Mouse (Mus musculus): ENCODE results near the gene Itgb1bp2.

Gene Itgb1bp2

DNA sequence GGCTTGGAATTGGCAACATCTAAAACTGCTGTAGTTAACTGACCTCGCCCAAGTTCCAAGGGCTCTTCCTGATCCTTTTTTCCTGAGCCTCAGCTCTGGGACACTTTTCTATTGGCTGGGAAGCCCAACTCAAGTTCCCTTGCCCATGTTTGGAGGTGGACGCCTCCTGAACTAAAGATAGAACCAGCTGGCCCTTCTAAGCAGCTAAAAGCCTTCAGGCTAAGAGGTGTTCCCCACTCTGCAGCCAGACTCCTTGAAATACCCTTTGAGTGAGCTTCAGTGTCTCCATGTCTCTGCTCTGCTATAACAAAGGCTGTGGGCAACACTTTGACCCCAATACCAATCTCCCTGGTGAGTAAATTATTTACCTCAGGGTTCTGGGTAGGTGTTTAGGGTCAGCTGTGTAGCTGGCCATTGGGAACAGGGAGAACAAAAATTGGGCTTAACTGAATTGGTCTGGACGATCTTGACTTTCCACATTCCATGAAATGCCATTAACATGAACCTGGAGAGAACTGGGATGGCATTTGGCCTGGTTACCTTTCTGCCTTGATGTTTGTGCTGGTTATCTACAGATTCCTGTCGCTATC, at the start of gene Itgb1bp2:
TSS of gene Itgb1bp2 (plus strand) at position 203 of the 590 bp plus-strand sequence.
- DNase-seq: peak; percentile 5 to 29

DNA sequence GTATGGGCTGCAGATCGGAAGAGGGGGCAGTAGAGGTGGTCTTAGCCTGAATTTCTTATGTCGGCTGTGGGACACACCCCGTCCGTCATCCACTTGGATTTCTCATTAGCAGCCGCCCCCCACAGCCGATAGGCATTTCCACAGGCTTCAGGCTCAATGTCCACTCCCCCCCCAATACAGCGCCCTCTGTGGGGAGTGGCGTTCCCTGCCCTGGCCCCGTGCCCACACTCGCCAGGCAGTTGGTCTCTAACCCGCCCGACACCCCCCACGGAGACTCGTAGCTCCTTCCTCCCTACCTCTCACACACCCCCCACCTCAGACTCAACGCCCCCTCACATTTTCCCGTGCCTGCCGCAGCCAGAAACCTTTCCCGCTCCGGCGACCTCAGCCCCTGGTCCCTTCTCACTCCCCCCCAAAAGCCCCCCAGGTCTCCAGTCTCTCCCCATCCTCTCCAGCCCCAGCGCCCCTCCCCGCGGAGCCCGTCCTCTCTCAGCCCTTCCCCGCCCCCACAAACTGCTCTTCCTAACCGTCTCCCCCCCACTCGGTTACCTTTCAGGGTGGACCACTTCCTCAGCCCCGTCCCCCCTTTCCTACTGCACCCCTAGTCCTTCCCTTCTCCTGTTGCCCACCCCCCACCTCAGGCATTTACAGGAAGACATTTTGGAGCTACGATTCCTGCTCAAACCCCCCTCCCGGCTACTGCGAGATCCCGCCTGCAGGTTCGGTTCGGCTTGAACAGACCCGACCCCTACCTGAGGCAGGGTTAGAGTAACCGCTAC, 29.8 kb upstream of the Itgb1bp2 start:
- peak; percentile 62 to 79 for DNase-seq

DNA sequence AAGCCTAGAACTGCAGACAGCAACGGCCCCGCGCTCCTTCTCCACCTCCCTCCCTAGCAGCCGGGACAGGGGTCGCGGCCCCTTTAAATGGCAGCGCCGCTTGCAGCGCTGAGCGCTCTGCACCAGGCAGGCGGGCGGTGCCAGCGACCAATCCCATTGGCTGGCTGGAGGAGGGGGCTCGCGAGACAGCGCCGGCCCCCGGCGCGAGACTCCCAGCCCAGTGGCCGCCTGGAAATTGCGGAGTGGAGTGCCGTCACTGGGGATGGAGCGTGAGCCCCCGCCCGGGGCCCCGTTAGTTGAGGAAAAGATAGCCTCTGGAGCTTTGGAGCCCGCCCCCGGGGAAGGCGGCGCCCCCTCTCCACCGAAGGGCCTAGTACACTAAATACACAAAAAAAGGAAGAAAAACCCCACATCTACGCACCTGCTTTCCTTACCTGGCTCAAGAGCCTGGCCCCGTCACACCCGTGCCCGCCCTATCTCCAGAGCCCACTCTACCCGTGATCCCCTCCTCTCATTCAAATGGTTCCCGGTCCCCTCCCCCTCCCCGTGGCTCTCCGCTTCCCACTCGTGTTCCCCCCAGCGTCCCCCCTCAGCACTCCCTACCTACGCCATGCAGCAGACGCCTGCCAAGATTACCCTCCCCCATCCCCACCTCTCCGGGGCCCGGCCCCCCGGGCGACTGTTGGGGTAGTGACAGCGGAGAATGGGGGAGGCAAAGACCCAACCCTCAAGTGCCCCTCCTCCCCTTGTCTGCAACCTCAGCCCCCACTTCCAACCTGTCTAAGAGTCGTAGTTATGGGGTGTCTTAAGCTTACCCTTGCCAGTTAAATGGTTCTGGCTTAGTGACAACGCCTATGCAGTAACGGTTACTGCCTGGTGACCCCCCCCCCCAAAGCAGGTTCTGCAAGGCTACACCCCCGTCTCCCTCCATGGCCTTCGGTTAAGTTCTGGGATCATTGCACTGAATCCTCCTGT, 28.9 kb upstream of the Itgb1bp2 start:
- DNase-seq: peak; percentile 86 to 89

DNA sequence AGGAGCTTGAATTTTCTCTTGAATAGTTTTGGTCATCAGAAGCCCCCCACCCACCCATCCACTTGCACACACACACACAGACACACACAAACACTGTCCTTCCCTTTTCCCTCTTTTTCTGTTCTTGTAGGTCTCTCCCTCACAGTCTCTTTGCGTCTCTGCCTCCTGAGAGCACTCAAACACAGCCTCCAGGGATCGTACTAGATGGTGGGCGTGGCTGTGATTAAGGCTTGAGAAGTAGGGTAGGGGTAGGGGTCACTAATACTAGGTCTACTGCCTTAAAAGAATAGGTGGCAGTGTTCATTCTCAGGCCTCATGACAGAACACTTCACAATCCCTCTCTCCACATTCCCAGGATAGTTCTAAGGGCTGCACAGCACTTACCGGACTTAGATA, 28.2 kb upstream of the Itgb1bp2 start, which contains the start of gene Zmym3:
TSS of gene Zmym3 (minus strand) at position 150 of the 396 bp plus-strand sequence.
- DNase-seq: no peak

DNA sequence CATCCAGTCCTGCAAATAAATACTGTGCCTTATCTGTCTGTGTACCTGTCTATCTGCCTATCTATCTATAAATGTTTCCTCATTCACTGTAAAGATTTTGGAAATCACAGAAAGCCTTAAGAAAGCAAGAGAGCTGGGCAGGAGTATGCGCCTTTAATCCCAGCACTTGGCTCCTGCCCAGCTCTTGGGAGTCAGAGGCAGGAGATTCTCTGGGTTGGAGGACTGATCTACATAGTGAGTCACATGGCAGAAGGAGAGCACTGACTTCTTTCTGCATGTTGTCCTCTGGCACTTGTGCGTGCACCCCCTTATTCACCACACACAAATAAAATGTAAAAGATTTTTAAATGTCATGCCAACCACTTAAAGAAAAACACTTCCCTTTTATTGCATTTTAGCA, 25.4 kb upstream of the Itgb1bp2 start:
- DNase-seq: no peak

DNA sequence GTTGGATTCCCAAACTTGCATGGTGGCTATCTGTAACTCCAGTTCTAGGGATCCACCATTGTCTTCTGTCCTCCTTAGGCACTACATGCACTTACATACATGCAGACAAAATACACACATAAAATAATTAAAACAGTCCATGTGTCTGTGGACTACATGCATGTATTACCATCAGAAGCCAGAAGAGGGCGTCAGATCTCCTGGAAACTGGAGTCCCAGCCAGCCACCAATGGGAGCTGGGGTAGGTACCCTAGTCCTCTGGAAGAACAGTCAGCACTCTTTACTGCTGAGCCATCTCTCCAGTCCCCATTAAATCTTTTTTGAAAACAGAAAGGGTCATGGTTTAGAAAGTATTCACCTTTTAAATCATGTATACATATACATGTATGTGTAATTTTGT, 21.1 kb upstream of the Itgb1bp2 start:
- DNase-seq: peak; percentile 37 to 60

DNA sequence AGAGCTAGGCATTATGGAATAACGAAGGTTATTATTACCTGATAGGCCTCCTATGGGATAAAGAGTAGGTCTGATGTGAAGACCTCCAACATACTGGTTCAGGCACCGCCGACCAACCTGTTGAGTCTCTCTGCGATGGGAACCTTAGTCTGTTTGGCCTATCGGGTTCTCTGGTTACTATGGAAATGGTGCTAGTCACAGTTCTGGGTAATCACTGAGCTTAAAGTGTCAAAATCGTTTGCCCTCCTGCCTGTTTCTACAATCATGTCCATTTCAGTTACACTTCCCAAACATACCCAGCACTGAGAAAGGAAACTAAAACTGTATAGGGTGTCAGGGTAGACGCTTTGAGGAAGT, 20.1 kb upstream of the Itgb1bp2 start:
- DNase-seq: no peak

DNA sequence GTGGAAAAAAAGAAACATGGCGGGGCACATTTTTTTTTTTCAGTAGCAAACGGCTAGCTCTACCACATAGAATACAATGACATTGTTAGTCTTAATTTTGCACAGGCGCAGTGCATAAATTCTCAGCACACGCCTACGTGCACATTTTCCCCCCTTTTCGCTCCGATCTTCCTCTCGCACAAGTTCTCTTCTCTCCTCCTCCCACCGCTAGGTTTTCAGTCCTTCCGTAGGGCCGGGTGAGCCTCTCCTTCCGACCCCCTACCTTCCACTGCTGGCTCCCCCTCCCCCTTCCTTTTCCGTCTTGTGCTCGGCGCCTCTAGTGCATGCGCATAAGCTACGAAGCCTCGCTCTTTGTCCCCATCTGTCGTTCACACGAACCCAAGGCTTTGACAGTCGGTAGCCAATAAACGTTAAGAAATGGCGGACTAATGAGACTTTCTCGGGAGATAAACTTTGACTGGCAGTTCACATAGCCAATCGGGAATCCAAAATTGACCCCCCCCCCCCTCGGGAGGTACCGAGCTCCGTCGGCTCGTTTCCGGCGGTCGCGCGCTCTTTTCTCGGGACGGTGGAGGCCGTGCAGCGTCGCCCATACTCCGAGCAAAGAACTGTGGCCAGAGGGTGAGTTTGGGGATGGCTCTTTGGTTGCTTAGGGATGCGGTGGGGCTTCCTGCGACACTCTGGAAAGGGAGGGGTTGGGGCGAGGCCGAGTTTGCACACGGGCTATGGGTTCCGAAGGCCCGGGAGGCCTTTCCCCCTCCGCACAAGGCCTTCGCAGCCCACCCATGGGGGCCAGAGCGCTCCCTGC, 19.5 kb upstream of the Itgb1bp2 start, which contains the start of gene Nono:
TSS of gene Nono (plus strand) at position 177 of the 808 bp plus-strand sequence.
- DNase-seq: peak; percentile 86 to 93

DNA sequence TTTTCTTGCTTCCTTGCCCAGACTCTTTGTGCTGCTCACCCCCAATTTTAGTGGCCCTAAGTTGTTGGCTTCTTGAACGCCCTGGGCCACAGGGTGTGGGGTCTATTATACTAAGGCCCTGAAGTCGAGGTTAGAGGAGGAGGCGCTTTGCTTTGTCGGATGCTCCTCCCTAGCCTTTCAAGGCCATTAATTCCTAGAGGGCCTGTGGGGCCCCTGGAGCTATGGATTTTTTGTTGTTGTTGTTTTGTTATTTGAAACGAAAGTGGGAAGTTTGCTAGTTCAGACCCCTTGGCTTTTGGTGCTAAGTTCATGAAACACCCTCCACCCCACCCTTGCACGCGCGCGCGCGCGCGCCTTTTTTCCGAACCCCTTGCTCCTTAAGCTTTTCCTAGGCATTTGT, 18.9 kb upstream of the Itgb1bp2 start:
- peak in 1 of 2 experiments; percentile 25 for DNase-seq

DNA sequence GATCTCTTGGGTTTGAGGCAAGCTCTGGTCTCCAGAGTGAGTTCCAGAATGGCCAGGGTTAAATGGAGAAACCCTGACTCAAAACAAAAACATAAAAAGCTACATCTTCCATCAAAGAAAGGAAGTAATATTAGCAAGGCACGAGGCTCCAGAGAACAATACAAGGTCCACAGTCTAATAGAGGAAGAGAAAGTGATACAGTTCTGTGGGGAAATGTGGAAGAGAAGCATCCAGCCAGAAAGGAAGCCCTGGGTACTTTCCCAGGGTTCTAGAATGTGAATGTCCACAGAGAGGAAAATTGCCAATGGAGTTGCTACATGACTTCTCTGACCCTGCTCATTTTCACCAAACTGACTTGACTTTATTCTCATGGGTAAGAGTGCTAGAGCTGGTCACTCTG, 2.3 kb downstream of the Itgb1bp2 start:
- no peak for DNase-seq

DNA sequence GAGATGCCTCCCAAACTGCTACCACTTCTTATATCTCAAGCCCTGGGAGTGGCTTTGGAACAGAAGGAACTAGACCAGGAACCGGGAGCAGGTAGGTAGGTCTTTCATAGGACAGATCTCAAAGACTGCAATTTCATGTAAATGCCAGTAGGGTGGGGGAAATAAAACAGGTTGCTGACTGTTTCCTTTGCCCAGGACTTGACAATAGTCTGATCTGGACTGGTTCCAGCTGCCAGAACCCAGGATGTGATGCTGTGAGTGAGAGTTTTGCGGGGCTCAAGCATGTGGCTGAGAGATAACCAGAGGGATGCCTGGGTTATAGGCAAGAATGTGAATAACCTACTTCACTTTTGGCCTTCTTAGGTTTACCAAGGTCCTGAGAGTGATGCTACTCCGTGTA, 2.7 kb downstream of the Itgb1bp2 start:
- DNase-seq: no peak

DNA sequence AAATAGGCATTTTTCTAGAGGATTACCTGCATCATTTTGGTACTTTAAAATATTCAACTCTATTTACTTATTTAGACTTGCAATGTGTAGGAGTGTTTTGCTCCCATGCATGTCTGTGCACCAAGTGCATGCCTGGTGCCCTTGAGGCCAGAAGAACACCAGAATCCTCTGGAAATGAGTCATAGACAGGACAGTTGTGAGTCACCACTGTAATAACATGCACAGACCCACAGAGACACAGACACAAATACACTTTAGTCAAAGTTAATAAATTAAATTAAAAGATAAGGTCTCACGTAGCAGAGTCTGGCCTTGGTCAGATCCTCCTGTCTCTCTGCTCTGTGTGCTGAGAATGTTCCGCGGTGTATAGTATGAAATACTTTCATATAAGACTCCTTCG, 23.3 kb downstream of the Itgb1bp2 start:
- no peak for DNase-seq

DNA sequence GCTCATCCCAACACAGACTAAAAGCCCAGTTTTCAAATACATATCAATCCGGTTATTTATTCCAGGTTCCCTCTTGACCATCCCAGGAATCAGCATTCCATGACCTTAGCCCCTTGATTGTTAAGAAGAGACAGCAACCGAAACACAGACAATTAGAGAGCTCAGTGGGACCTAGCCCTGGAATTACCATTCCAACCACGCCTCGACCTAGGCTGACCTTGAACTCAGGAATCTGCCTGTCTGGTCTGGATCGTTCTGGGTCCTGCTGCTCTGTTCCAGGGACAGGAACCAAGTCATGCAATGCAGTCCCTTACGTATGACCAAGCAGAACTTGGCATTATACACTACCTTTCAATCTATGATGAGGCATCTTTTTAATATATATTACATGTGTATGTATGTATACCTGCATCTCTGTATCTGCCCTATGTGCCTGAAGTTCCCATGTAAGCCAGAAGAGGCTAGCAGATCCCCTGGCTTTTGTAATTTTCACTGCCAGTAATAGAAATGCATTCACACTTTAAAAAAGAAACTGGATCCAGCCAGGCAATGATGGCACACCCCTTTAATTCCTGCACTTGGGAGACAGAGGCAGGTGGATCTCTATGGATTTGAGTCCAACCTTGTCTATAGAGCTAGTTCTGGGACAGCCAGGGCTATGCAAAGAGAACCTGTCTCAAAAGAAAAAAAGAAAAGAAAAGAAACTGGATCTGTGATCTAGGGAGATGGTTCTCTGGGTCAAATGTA, 32.9 kb downstream of the Itgb1bp2 start:
- DNase-seq: no peak

DNA sequence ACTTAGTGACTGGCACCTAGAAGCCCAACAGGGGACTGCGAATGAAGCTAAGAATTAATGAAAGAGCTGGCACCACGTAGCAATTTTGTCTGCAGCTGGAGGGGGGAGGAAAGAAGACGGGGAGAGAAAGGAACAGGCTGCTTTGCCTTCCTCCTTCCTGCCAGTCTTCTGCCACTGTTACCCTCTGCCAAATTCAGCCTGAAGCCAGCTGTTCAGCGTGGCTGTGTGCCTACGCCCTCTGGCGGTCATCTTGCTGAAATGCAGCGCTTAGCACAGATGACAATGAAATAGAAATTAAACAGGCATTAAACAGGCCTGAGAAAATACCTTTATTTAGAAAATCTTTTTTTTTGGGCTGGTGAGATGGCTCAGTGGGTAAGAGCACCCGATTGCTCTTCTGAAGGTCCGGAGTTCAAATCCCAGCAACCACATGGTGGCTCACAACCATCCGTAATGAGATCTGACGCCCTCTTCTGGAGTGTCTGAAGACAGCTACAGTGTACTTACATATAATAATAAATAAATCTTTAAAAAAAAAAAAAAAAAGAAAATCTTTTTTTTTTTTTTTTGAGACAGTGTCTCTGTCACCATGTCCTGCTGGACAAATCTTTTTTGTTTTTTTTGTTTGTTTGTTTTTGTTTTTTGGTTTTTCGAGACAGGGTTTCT, 37.7 kb downstream of the Itgb1bp2 start:
- peak; percentile 21 to 54 for DNase-seq
